8 mouse cellular contexts compared by ENCODE assay signal in the genomic region with DNA sequence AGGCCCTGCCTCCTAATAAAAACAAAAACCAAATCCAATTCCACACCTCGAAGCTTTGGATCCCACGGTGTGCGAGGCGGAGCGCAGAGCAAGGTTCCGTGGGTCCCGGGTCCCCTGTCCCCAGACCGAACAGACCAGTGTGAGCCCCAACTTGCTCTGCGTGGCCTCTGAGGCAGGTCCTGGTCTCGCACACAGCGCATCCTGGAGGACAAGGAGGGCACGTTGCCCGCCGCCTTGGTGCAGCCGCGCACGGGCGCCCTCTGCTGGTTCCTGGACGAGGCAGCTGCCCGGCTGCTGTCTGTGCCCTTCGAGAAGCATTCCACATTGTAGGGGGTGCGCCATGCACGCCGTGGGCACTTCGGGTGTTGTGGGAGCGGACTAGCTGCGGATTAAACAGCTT. TPM values are rescaled to one million over a fixed set of nuclear protein-coding genes. Genes with fewer than 3 reads are reported as not detected.
DNase-seq lines count a peak whose midpoint lies in the region; ATAC-seq lines count a peak whose summit lies in the region.

No protein-coding gene starts in this region.

- H3K36me3 ChIP-seq in intestine, embryonic 14.5 days (ENCODE audit: control insufficient read depth, insufficient read depth, low read length): no peaks in the 10 kb centered on the region; the same call in 1 of the 2 replicates

- H3K27me3 ChIP-seq in intestine, embryonic 14.5 days (replicated peaks; ENCODE audit: control insufficient read depth, insufficient read depth, low read length): no peaks in the 10 kb centered on the region

- H3K4me3 ChIP-seq in intestine, embryonic 14.5 days (ENCODE audit: low read depth, low read length): no peak overlapping the region

- 9% methylated on average over 27 of the region's 27 CpGs for WGBS in intestine, embryonic 14.5 days

- peak; percentile 38 for ATAC-seq in activated CD4-positive, CD25-positive, alpha-beta regulatory T cell, adult 4 months
- ATAC-seq in common myeloid progenitor, adult 5-6 weeks (replicated peaks; ENCODE audit: low read depth, poor library complexity, severe bottlenecking): peak; percentile 59
- no peak for ATAC-seq in intestine, embryonic 14.5 days (replicated peaks; ENCODE audit: low FRiP score, low TSS enrichment, low read depth)

- DNase-seq in gastrocnemius, adult 8-10 months (ENCODE audit: low spot score in 2 of 2): peak; percentile 83 to 87
- DNase-seq in intestine, embryonic 14.5 days (ENCODE audit: low spot score): peak; percentile 91
- DNase-seq in left cerebral cortex, postnatal 10 days (ENCODE audit: extremely low spot score in 1 of 2, low spot score in 2 of 2): peak; percentile 77 to 90
- peak; percentile 88 for DNase-seq in mesoderm, embryonic 11.5 days (ENCODE audit: low read depth, low spot score)
- DNase-seq in right cerebral cortex, postnatal 14 days: peak; percentile 94
- peak; percentile 89 for DNase-seq in urinary bladder, postnatal 14 days (ENCODE audit: low spot score)

- H3K4me1 ChIP-seq in intestine, embryonic 14.5 days (replicated peaks; ENCODE audit: control insufficient read depth, insufficient read depth, low read length): peaks cover 11% of the 10 kb centered on the region

- no peak overlapping the region for H3K27ac ChIP-seq in intestine, embryonic 14.5 days (ENCODE audit: low read depth)

- intact Hi-C loops in left cerebral cortex, postnatal 10 days (cut with DNase I): loop anchor here (1.0 kb wide), 1 partner anchor 35 kb away; no protein-coding TSS in a partner anchor

- no peak overlapping the region for H3K4me2 ChIP-seq in intestine, embryonic 14.5 days (ENCODE audit: low read length)

- H3K9me3 ChIP-seq in intestine, embryonic 14.5 days (ENCODE audit: control insufficient read depth, low read length): no peaks in the 10 kb centered on the region

- H3K9ac ChIP-seq in intestine, embryonic 14.5 days (ENCODE audit: low read length): no peak overlapping the region

RNA-seq across cellular contexts. Expression of a gene that starts 1.6 kb away (rescaled TPM):
- polyA plus RNA-seq in activated CD4-positive, CD25-positive, alpha-beta regulatory T cell, adult 4 months (2017; shearing (Covaris generic)): 1 to 10 TPM; 1.9 to 3.9 TPM
- total RNA-seq in common myeloid progenitor, adult 5-6 weeks (2017): 0.97 and 2.3 TPM in 2 replicates
- under 1 TPM; 0.27 to 0.63 (median 0.40) TPM for total RNA-seq in gastrocnemius, adult 8-10 months (2022)
- polyA plus RNA-seq in intestine, embryonic 14.5 days (2014; fragmentation: Nextera tagmentation; extraction: Ambion mirVana): 3.1 and 4.9 TPM in 2 replicates
- total RNA-seq in left cerebral cortex, postnatal 10 days (2021): 1 to 10 TPM; 3.4 to 3.5 TPM

RNA-seq across cellular contexts. Expression of a gene that starts 3.9 kb away (rescaled TPM):
- polyA plus RNA-seq in activated CD4-positive, CD25-positive, alpha-beta regulatory T cell, adult 4 months (2017; shearing (Covaris generic)): 10 to 100 TPM; 77.4 to 87.4 TPM
- total RNA-seq in common myeloid progenitor, adult 5-6 weeks (2017): 116 and 131 TPM in 2 replicates
- 10 to 100 TPM; 19.3 to 22.8 (median 21.2) TPM for total RNA-seq in gastrocnemius, adult 8-10 months (2022)
- 273 and 286 TPM in 2 replicates for polyA plus RNA-seq in intestine, embryonic 14.5 days (2014; fragmentation: Nextera tagmentation; extraction: Ambion mirVana)
- total RNA-seq in left cerebral cortex, postnatal 10 days (2021): 10 to 100 TPM; 63.1 to 75.1 TPM

RNA-seq across cellular contexts. Expression of a gene that starts 14.9 kb away (rescaled TPM):
- 10 to 100 TPM; 10.5 to 11.4 TPM for polyA plus RNA-seq in activated CD4-positive, CD25-positive, alpha-beta regulatory T cell, adult 4 months (2017; shearing (Covaris generic))
- total RNA-seq in common myeloid progenitor, adult 5-6 weeks (2017): 64.6 and 75.2 TPM in 2 replicates
- total RNA-seq in gastrocnemius, adult 8-10 months (2022): 10 to 100 TPM; 36.6 to 45.2 (median 38.1) TPM
- polyA plus RNA-seq in intestine, embryonic 14.5 days (2014; fragmentation: Nextera tagmentation; extraction: Ambion mirVana): 84.4 and 85.3 TPM in 2 replicates
- total RNA-seq in left cerebral cortex, postnatal 10 days (2021): 10 to 100 TPM; 65.9 to 71.6 TPM

RNA-seq across cellular contexts. Expression of a gene that starts 27.2 kb away (rescaled TPM):
- polyA plus RNA-seq in activated CD4-positive, CD25-positive, alpha-beta regulatory T cell, adult 4 months (2017; shearing (Covaris generic)): 1 to 10 TPM; 4.4 to 8.9 TPM
- total RNA-seq in common myeloid progenitor, adult 5-6 weeks (2017): 6.8 and 9.5 TPM in 2 replicates
- 10 to 100 TPM; 70.7 to 88.1 (median 80.5) TPM for total RNA-seq in gastrocnemius, adult 8-10 months (2022)
- 15.8 and 20.0 TPM in 2 replicates for polyA plus RNA-seq in intestine, embryonic 14.5 days (2014; fragmentation: Nextera tagmentation; extraction: Ambion mirVana)
- 10 to 100 TPM; 69.5 to 73.6 TPM for total RNA-seq in left cerebral cortex, postnatal 10 days (2021)

RNA-seq across cellular contexts. Expression of a gene that starts 29.5 kb away (rescaled TPM):
- polyA plus RNA-seq in activated CD4-positive, CD25-positive, alpha-beta regulatory T cell, adult 4 months (2017; shearing (Covaris generic)): under 1 TPM in 1 of 2 experiments, not detected in 1; 0.15 TPM
- not detected in 2 replicates for total RNA-seq in common myeloid progenitor, adult 5-6 weeks (2017)
- under 1 TPM in 2 of 4 experiments, not detected in 2; 0.09 to 0.13 TPM for total RNA-seq in gastrocnemius, adult 8-10 months (2022)
- not detected in 2 replicates for polyA plus RNA-seq in intestine, embryonic 14.5 days (2014; fragmentation: Nextera tagmentation; extraction: Ambion mirVana)
- not detected for total RNA-seq in left cerebral cortex, postnatal 10 days (2021)
